Mouse (Mus musculus): Measurements from ENCODE around the gene Pakap. TPM values are rescaled to one million over a fixed set of nuclear protein-coding genes. Genes with fewer than 3 reads are reported as not detected.

Pakap gene
- total RNA-seq, 2 experiments from 2014 or later: not detected

- ATAC-seq (replicated peaks; ENCODE audit: low FRiP score, low TSS enrichment, poor library complexity, severe bottlenecking): no peak
Measured at GRCm38 (mm10) chr4:57569711-57570110, 1.7 kb downstream of the Pakap start.

GRCm38 (mm10) chr4:57570229-57570628, 2.2 kb downstream of the Pakap start:
- no peak for ATAC-seq (replicated peaks; ENCODE audit: low FRiP score, low TSS enrichment, poor library complexity, severe bottlenecking)

GRCm38 (mm10) chr4:57574181-57574580, 6.2 kb downstream of the Pakap start:
- no peak for ATAC-seq (replicated peaks; ENCODE audit: low FRiP score, low TSS enrichment, poor library complexity, severe bottlenecking)

- ATAC-seq (replicated peaks; ENCODE audit: low FRiP score, low TSS enrichment, poor library complexity, severe bottlenecking): no peak
Measured at GRCm38 (mm10) chr4:57574646-57575045, 6.7 kb downstream of the Pakap start.

- no peak for ATAC-seq (replicated peaks; ENCODE audit: low FRiP score, low TSS enrichment, poor library complexity, severe bottlenecking)
Measured at GRCm38 (mm10) chr4:57575686-57576085, 7.7 kb downstream of the Pakap start.

- ATAC-seq (replicated peaks; ENCODE audit: low FRiP score, low TSS enrichment, poor library complexity, severe bottlenecking): no peak
Measured at GRCm38 (mm10) chr4:57576095-57576494, 8.1 kb downstream of the Pakap start.

GRCm38 (mm10) chr4:57579683-57580082, 11.7 kb downstream of the Pakap start:
- ATAC-seq (replicated peaks; ENCODE audit: low FRiP score, low TSS enrichment, poor library complexity, severe bottlenecking): no peak

GRCm38 (mm10) chr4:57585281-57585800, 17.4 kb downstream of the Pakap start:
- ATAC-seq (replicated peaks; ENCODE audit: low FRiP score, low TSS enrichment, poor library complexity, severe bottlenecking): no peak

- ATAC-seq (replicated peaks; ENCODE audit: low FRiP score, low TSS enrichment, poor library complexity, severe bottlenecking): no peak
Measured at GRCm38 (mm10) chr4:57586933-57587658, 19.1 kb downstream of the Pakap start.

GRCm38 (mm10) chr4:57588356-57588755, 20.4 kb downstream of the Pakap start:
- no peak for ATAC-seq (replicated peaks; ENCODE audit: low FRiP score, low TSS enrichment, poor library complexity, severe bottlenecking)

GRCm38 (mm10) chr4:57592751-57593150, 24.8 kb downstream of the Pakap start:
- no peak for ATAC-seq (replicated peaks; ENCODE audit: low FRiP score, low TSS enrichment, poor library complexity, severe bottlenecking)

- ATAC-seq (replicated peaks; ENCODE audit: low FRiP score, low TSS enrichment, poor library complexity, severe bottlenecking): no peak
Measured at GRCm38 (mm10) chr4:57599946-57600345, 32.0 kb downstream of the Pakap start.

- no peak for ATAC-seq (replicated peaks; ENCODE audit: low FRiP score, low TSS enrichment, poor library complexity, severe bottlenecking)
Measured at GRCm38 (mm10) chr4:57600685-57601457, 32.9 kb downstream of the Pakap start.

GRCm38 (mm10) chr4:57601458-57601835, 33.5 kb downstream of the Pakap start:
- ATAC-seq (replicated peaks; ENCODE audit: low FRiP score, low TSS enrichment, poor library complexity, severe bottlenecking): no peak

GRCm38 (mm10) chr4:57601903-57602617, 34.1 kb downstream of the Pakap start:
- ATAC-seq (replicated peaks; ENCODE audit: low FRiP score, low TSS enrichment, poor library complexity, severe bottlenecking): no peak

- no peak for ATAC-seq (replicated peaks; ENCODE audit: low FRiP score, low TSS enrichment, poor library complexity, severe bottlenecking)
Measured at GRCm38 (mm10) chr4:57606258-57606657, 38.3 kb downstream of the Pakap start.

GRCm38 (mm10) chr4:57607247-57607942, 39.4 kb downstream of the Pakap start:
- peak; percentile 59; the same call in 1 of the 2 replicates for ATAC-seq (replicated peaks; ENCODE audit: low FRiP score, low TSS enrichment, poor library complexity, severe bottlenecking)

- ATAC-seq (replicated peaks; ENCODE audit: low FRiP score, low TSS enrichment, poor library complexity, severe bottlenecking): no peak
Measured at GRCm38 (mm10) chr4:57611303-57612077, 43.5 kb downstream of the Pakap start.

GRCm38 (mm10) chr4:57612716-57613115, 44.7 kb downstream of the Pakap start:
- no peak for ATAC-seq (replicated peaks; ENCODE audit: low FRiP score, low TSS enrichment, poor library complexity, severe bottlenecking)

All from megakaryocyte-erythroid progenitor cell, adult 5-6 weeks (primary cell).